In genomic region chr12:56963236-56963635, GRCm38 (mm10) we compare ENCODE assay signal across 24 mouse cellular contexts.
DNase-seq lines count a peak whose midpoint lies in the region; ATAC-seq and TF ChIP-seq lines count a peak whose summit lies in the region.
"Had no signal": no experiment of that assay in that cellular context is flagged by ENCODE, and none has a peak within 500 bp of the region (broad histone marks: within the 10 kb centered on the region; RNA-seq: fewer than 3 reads in every experiment).

No protein-coding gene starts in this region.

- WGBS in lung, embryonic 14.5 days: 25% methylated on average over 4 of the region's 4 CpGs

- no peak overlapping the region for H3K4me2 ChIP-seq in lung, embryonic 14.5 days
- H3K4me2 ChIP-seq: embryonic facial prominence, embryonic 12.5 days; forebrain, embryonic 13.5 days; forebrain, embryonic 15.5 days had no signal

- no peak overlapping the region for H3K9ac ChIP-seq in lung, embryonic 14.5 days
- H3K9ac ChIP-seq: embryonic facial prominence, embryonic 12.5 days; forebrain, embryonic 13.5 days; forebrain, embryonic 15.5 days; forebrain, postnatal 0 days had no signal

- ATAC-seq in lung, embryonic 14.5 days (ENCODE audit: insufficient read depth): peak; percentile 54; the same call in 1 of the 2 replicates
- no peak for ATAC-seq in megakaryocyte-erythroid progenitor cell, adult 5-6 weeks (replicated peaks; ENCODE audit: low FRiP score, low TSS enrichment, poor library complexity, severe bottlenecking)
- ATAC-seq: activated CD4-positive, CD25-positive, alpha-beta regulatory T cell, adult 4 months; CD4-positive, CD25-positive, alpha-beta regulatory T cell, adult 4 months; forebrain, embryonic 13.5 days; forebrain, embryonic 15.5 days; forebrain, postnatal 0 days; Patski had no signal

- 0 out of 2 replicates have a peak, but pooled peaks cover 4% of the 10 kb centered on the region for H3K9me3 ChIP-seq in lung, embryonic 14.5 days (ENCODE audit: low read depth, low read length)
- H3K9me3 ChIP-seq: forebrain, embryonic 15.5 days had no signal

- no peaks in the 10 kb centered on the region for H3K27me3 ChIP-seq in lung, embryonic 14.5 days (ENCODE audit: insufficient read depth, low read length)
- H3K27me3 ChIP-seq: CH12.LX; embryonic facial prominence, embryonic 12.5 days; forebrain, embryonic 13.5 days; forebrain, embryonic 15.5 days had no signal

- H3K36me3 ChIP-seq in lung, embryonic 14.5 days (ENCODE audit: insufficient read depth): no peaks in the 10 kb centered on the region
- H3K36me3 ChIP-seq: embryonic facial prominence, embryonic 10.5 days; embryonic facial prominence, embryonic 12.5 days; forebrain, embryonic 15.5 days; G1E had no signal

- no peaks in the 10 kb centered on the region for H3K4me1 ChIP-seq in lung, embryonic 14.5 days (ENCODE audit: insufficient read depth)
- H3K4me1 ChIP-seq: forebrain, embryonic 13.5 days had no signal

- H3K27ac ChIP-seq in lung, embryonic 14.5 days (ENCODE audit: low read depth): no peak overlapping the region
- H3K27ac ChIP-seq: embryonic facial prominence, embryonic 10.5 days; embryonic facial prominence, embryonic 12.5 days; forebrain, embryonic 13.5 days; forebrain, embryonic 15.5 days had no signal

- no peak for TF ChIP-seq CTCF in lung, embryonic 14.5 days (IDR thresholded peaks at IDR 0.05; ENCODE audit: low read depth)

- H3K4me3 ChIP-seq in lung, embryonic 14.5 days (ENCODE audit: low read depth, low read length): no peak overlapping the region
- H3K4me3 ChIP-seq: embryonic facial prominence, embryonic 10.5 days; embryonic facial prominence, embryonic 12.5 days; forebrain, embryonic 13.5 days; forebrain, embryonic 15.5 days had no signal

- peak; percentile 49 for DNase-seq in embryo, embryonic 10 days (ENCODE audit: low spot score)
- no peak for DNase-seq in embryo, embryonic 10.5 days (ENCODE audit: low spot score)
- DNase-seq in lung, embryonic 14.5 days: peak; percentile 40
- no peak for DNase-seq in lung, postnatal 25 days (ENCODE audit: low spot score)
- DNase-seq: adrenal gland, adult 8-10 months; adrenal gland, postnatal 14 days; adrenal gland, postnatal 36 days; B cell, adult 2 months; cerebellum, adult 11-12 months; cerebellum, adult 2 months; cerebellum, adult 9-10 months; cerebellum, postnatal 10 days; cerebellum, postnatal 25 days; forebrain, postnatal 0 days had no signal

Comparison
In these comparisons a context has a peak if more than half of its experiments do, and no peak if none do; other contexts are left out.
1. DNase-seq: peak in embryo, embryonic 10 days (single experiment) and lung, embryonic 14.5 days (single experiment); none in embryo, embryonic 10.5 days (single experiment) and lung, postnatal 25 days (single experiment).